Mouse (Mus musculus): ENCODE measurements around the gene Bri3.

- TF ChIP-seq CTCF (IDR thresholded peaks at IDR 0.05; ENCODE audit: extremely low read depth, insufficient read length, insufficient replicate concordance, low read depth, low read length), result no peak
- TF ChIP-seq POLR2A (IDR thresholded peaks at IDR 0.05; ENCODE audit: low read depth, low read length), result no peak
Measured at GRCm38 (mm10) chr5:144260464-144260863, 16.2 kb downstream of the Bri3 start.

Measured in small intestine, adult 2 months (tissue).